Mouse (Mus musculus): ENCODE data around the gene Eef2.
"Not testable (repeated sequence)": the region's sequence is repeated elsewhere in the genome, so short reads cannot be mapped to it uniquely, and the experiment has no call there.

Eef2 gene

GRCm38 (mm10) chr10:81201807-81202758, 25.7 kb downstream of the Eef2 start, which contains the start of gene Nmrk2:
Nmrk2 (minus strand) TSS chr10:81202051.
- no peak for DNase-seq (ENCODE audit: low spot score)

GRCm38 (mm10) chr10:81202978-81203720, 26.7 kb downstream of the Eef2 start:
- DNase-seq (ENCODE audit: low spot score), result no peak

GRCm38 (mm10) chr10:81204137-81204536, 27.7 kb downstream of the Eef2 start:
- DNase-seq (ENCODE audit: low spot score), result no peak

- no peak for DNase-seq (ENCODE audit: low spot score)
Observed at GRCm38 (mm10) chr10:81210154-81210553, 33.7 kb downstream of the Eef2 start.

GRCm38 (mm10) chr10:81216260-81216659, 39.8 kb downstream of the Eef2 start:
- no peak for DNase-seq (ENCODE audit: low spot score)

GRCm38 (mm10) chr10:81216810-81217209, 40.4 kb downstream of the Eef2 start:
- no peak for DNase-seq (ENCODE audit: low spot score)

- DNase-seq (ENCODE audit: low spot score), result not testable (repeated sequence)
Observed at GRCm38 (mm10) chr10:81217267-81217666, 40.8 kb downstream of the Eef2 start.

- DNase-seq (ENCODE audit: low spot score), result peak; percentile 65
Observed at GRCm38 (mm10) chr10:81217964-81218363, 41.5 kb downstream of the Eef2 start.

- no peak for DNase-seq (ENCODE audit: low spot score)
Observed at GRCm38 (mm10) chr10:81221402-81222015, 45.1 kb downstream of the Eef2 start.

GRCm38 (mm10) chr10:81223731-81224130, 47.3 kb downstream of the Eef2 start:
- not testable (repeated sequence) for DNase-seq (ENCODE audit: low spot score)

- no peak for DNase-seq (ENCODE audit: low spot score)
Observed at GRCm38 (mm10) chr10:81229735-81230437, 53.5 kb downstream of the Eef2 start.

GRCm38 (mm10) chr10:81230438-81231332, 54.3 kb downstream of the Eef2 start, which contains the start of gene Atcay:
Atcay (minus strand) TSS chr10:81230833.
- DNase-seq (ENCODE audit: low spot score), result peak; percentile 67

GRCm38 (mm10) chr10:81231436-81231835, 55.0 kb downstream of the Eef2 start:
- DNase-seq (ENCODE audit: low spot score), result no peak

Data from embryo, embryonic 10.5 days (tissue).